Mouse (Mus musculus): ENCODE measurements at regions not wholly inside any gene's neighbourhood (a gene's known extent, or its start where the extent isn't known, plus 50 kb on each side); places are given as distances from the start of the nearest gene placed in this dataset.
"Not testable (repeated sequence)": the region's sequence is repeated elsewhere in the genome, so short reads cannot be mapped to it uniquely, and the experiment has no call there.

- CTCF ChIA-PET, result interaction anchor here in 1 of 4 experiments (0.7 kb wide), 1 partner anchor 820 kb away, joined by 3 read pairs; no protein-coding TSS in a partner anchor
- POLR2A ChIA-PET, result no interaction called here
Observed at GRCm38 (mm10) chr8:112238681-112239080, 223.8 kb upstream of the Gm6793 start.

- CTCF ChIA-PET, result interaction anchor here in 1 of 4 experiments (0.7 kb wide), 1 partner anchor 670 kb away, joined by 3 read pairs; no protein-coding TSS in a partner anchor
- POLR2A ChIA-PET, result not testable (repeated sequence)
Observed at GRCm38 (mm10) chr8:112236751-112237150, 221.9 kb upstream of the Gm6793 start.

GRCm38 (mm10) chr8:112219656-112220055, 204.8 kb upstream of the Gm6793 start:
- ChIA-PET CTCF (no interaction called here), POLR2A (interaction anchor here in 1 of 4 experiments (0.5 kb wide), 1 partner anchor 257 kb away, joined by 3 read pairs; no protein-coding TSS in a partner anchor)

GRCm38 (mm10) chr8:112212170-112212569, 197.3 kb upstream of the Gm6793 start:
- ChIA-PET POLR2A (no interaction called here), CTCF (interaction anchor here in 1 of 4 experiments (0.6 kb wide), 1 partner anchor 24 kb away, joined by 3 read pairs; no protein-coding TSS in a partner anchor)

- POLR2A ChIA-PET, result interaction anchor here in 1 of 4 experiments (1.0 kb wide), 1 partner anchor 36 kb away, joined by 3 read pairs; no protein-coding TSS in a partner anchor
- CTCF ChIA-PET, result no interaction called here
Observed at GRCm38 (mm10) chr8:112196423-112196822, 181.6 kb upstream of the Gm6793 start.

GRCm38 (mm10) chr8:112195880-112196279, 181.0 kb upstream of the Gm6793 start:
- CTCF ChIA-PET, result no interaction called here
- POLR2A ChIA-PET, result interaction anchor here in 1 of 4 experiments (1.0 kb wide), 1 partner anchor 37 kb away, joined by 3 read pairs; no protein-coding TSS in a partner anchor

- CTCF ChIA-PET, result no interaction called here
- POLR2A ChIA-PET, result no interaction called here
Observed at GRCm38 (mm10) chr8:112191846-112192245, 177.0 kb upstream of the Gm6793 start.

- ChIA-PET POLR2A (interaction anchor here in 1 of 4 experiments (0.7 kb wide), 1 partner anchor 275 kb away, joined by 3 read pairs; no protein-coding TSS in a partner anchor), CTCF (no interaction called here)
Observed at GRCm38 (mm10) chr8:112189698-112190097, 174.9 kb upstream of the Gm6793 start.

GRCm38 (mm10) chr8:112170184-112170583, 155.3 kb upstream of the Gm6793 start:
- ChIA-PET POLR2A (no interaction called here), CTCF (interaction anchor here in 1 of 4 experiments (1.0 kb wide), 1 partner anchor 109 kb away, joined by 4 read pairs; no protein-coding TSS in a partner anchor)

GRCm38 (mm10) chr8:112156656-112157055, 141.8 kb upstream of the Gm6793 start:
- CTCF ChIA-PET, result no interaction called here
- POLR2A ChIA-PET, result no interaction called here

- ChIA-PET CTCF (no interaction called here), POLR2A (no interaction called here)
Observed at GRCm38 (mm10) chr8:112138924-112139323, 124.1 kb upstream of the Gm6793 start.

GRCm38 (mm10) chr8:112130196-112130595, 115.4 kb upstream of the Gm6793 start:
- CTCF ChIA-PET, result no interaction called here
- POLR2A ChIA-PET, result interaction anchor here in 2 of 4 experiments (0.6 to 0.7 kb wide), 2 partner anchors 154 to 999 kb away, joined by 3 to 5 read pairs; no protein-coding TSS in a partner anchor

GRCm38 (mm10) chr8:112128833-112129518, 114.1 kb upstream of the Gm6793 start:
- POLR2A ChIA-PET, result interaction anchor here in 1 of 4 experiments (0.7 kb wide), 2 partner anchors 46 to 164 kb away, joined by 3 read pairs; no protein-coding TSS in a partner anchor
- CTCF ChIA-PET, result interaction anchor here in 2 of 4 experiments (0.5 kb wide), 2 partner anchors 79 to 441 kb away, joined by 3 read pairs; no protein-coding TSS in a partner anchor

GRCm38 (mm10) chr8:112111950-112112349, 97.1 kb upstream of the Gm6793 start:
- ChIA-PET CTCF (interaction anchor here in 1 of 4 experiments (0.6 kb wide), 1 partner anchor 13 kb away, joined by 5 read pairs; no protein-coding TSS in a partner anchor), POLR2A (no interaction called here)

- CTCF ChIA-PET, result no interaction called here
- POLR2A ChIA-PET, result no interaction called here
Observed at GRCm38 (mm10) chr8:112097883-112098635, 83.2 kb upstream of the Gm6793 start.

- CTCF ChIA-PET, result interaction anchor here in 2 of 4 experiments (0.7 kb wide), 2 partner anchors 348 to 612 kb away, joined by 5 to 9 read pairs; no protein-coding TSS in a partner anchor
- POLR2A ChIA-PET, result no interaction called here
Observed at GRCm38 (mm10) chr8:112094881-112095280, 80.0 kb upstream of the Gm6793 start.

- CTCF ChIA-PET, result no interaction called here
- POLR2A ChIA-PET, result no interaction called here
Observed at GRCm38 (mm10) chr8:112093554-112093953, 78.7 kb upstream of the Gm6793 start.

GRCm38 (mm10) chr8:112092831-112093230, 78.0 kb upstream of the Gm6793 start:
- POLR2A ChIA-PET, result no interaction called here
- CTCF ChIA-PET, result interaction anchor here in 1 of 4 experiments (0.6 kb wide), 1 partner anchor 1563 kb away, joined by 3 read pairs; no protein-coding TSS in a partner anchor

- CTCF ChIA-PET, result interaction anchor here in 2 of 4 experiments (0.6 to 0.9 kb wide), 2 partner anchors 268 to 334 kb away, joined by 3 to 6 read pairs; no protein-coding TSS in a partner anchor
- POLR2A ChIA-PET, result interaction anchor here in 1 of 4 experiments (1.5 kb wide), 1 partner anchor 41 kb away, joined by 5 read pairs; no protein-coding TSS in a partner anchor
Observed at GRCm38 (mm10) chr8:112078621-112079020, 63.8 kb upstream of the Gm6793 start.

Measured in embryonic stem cell, embryonic (primary cell).